Mouse (Mus musculus) MEL-GATA-1-ER (cell line): ENCODE measurements around the gene St3gal2.
A peak's percentile ranks its signal among the peaks of the same experiment; 100 is the strongest.
"Not testable (repeated sequence)": the region's sequence is repeated elsewhere in the genome, so short reads cannot be mapped to it uniquely, and the experiment has no call there.

ENCODE experiments used
- DNase-seq: peaks from one replicate; pipeline ENCODE4 v3.0.0-alpha.2; 2012; ENCODE audit warnings: low read depth; ENCODE audit errors: extremely low read depth

The St3gal2 gene

GRCm38 (mm10) chr8:110944276-110944876 lies 24.7 kb downstream of the St3gal2 start:
- DNase-seq: no peak

- DNase-seq: no peak
These were observed 26.0 kb downstream of the St3gal2 start for GRCm38 (mm10) chr8:110945716-110946115.

GRCm38 (mm10) chr8:110950065-110950484 lies 30.4 kb downstream of the St3gal2 start:
- DNase-seq: no peak

GRCm38 (mm10) chr8:110954776-110955175 lies 35.1 kb downstream of the St3gal2 start:
- no peak for DNase-seq

GRCm38 (mm10) chr8:110956619-110957450 lies 37.1 kb downstream of the St3gal2 start:
- no peak for DNase-seq

- no peak for DNase-seq
These were observed 37.7 kb downstream of the St3gal2 start for GRCm38 (mm10) chr8:110957471-110957870.

GRCm38 (mm10) chr8:110958135-110958534 lies 38.4 kb downstream of the St3gal2 start:
- DNase-seq: no peak

- not testable (repeated sequence) for DNase-seq
These were observed 38.8 kb downstream of the St3gal2 start for GRCm38 (mm10) chr8:110958553-110958952.

- no peak for DNase-seq
These were observed 39.5 kb downstream of the St3gal2 start for GRCm38 (mm10) chr8:110959071-110959780.

- no peak for DNase-seq
These were observed 40.2 kb downstream of the St3gal2 start for GRCm38 (mm10) chr8:110959906-110960305.

- no peak for DNase-seq
These were observed 43.3 kb downstream of the St3gal2 start for GRCm38 (mm10) chr8:110963051-110963450.

GRCm38 (mm10) chr8:110964666-110965065 lies 44.9 kb downstream of the St3gal2 start:
- DNase-seq: no peak

- DNase-seq: peak; percentile 52
These were observed 45.9 kb downstream of the St3gal2 start for GRCm38 (mm10) chr8:110965594-110965993.

GRCm38 (mm10) chr8:110966586-110966985 lies 46.9 kb downstream of the St3gal2 start:
- DNase-seq: no peak

GRCm38 (mm10) chr8:110967326-110967725 lies 47.6 kb downstream of the St3gal2 start:
- DNase-seq: no peak

- DNase-seq: no peak
These were observed 50.4 kb downstream of the St3gal2 start for GRCm38 (mm10) chr8:110969910-110970770.

- DNase-seq: not testable (repeated sequence)
These were observed 56.8 kb downstream of the St3gal2 start for GRCm38 (mm10) chr8:110976532-110976931.

GRCm38 (mm10) chr8:110977987-110978386 lies 58.3 kb downstream of the St3gal2 start:
- DNase-seq: not testable (repeated sequence)

GRCm38 (mm10) chr8:110981304-110981703 lies 61.6 kb downstream of the St3gal2 start:
- no peak for DNase-seq

GRCm38 (mm10) chr8:110987805-110988744 lies 68.4 kb downstream of the St3gal2 start:
- DNase-seq: peak; percentile 100
